Mouse (Mus musculus): Measurements from ENCODE around the gene AA986860. TPM values are rescaled to one million over a fixed set of nuclear protein-coding genes. Genes with fewer than 3 reads are reported as not detected.

Gene AA986860
- 10.8 and 14.0 TPM in 2 replicates for polyA plus RNA-seq (2012; rRNA removed)

GRCm38 (mm10) chr1:130731741-130732337, at the start of gene AA986860:
Gene AA986860, plus strand, starts transcription at chr1:130731976.

GRCm38 (mm10) chr1:130715561-130716217, 16.1 kb upstream of the AA986860 start, which contains the start of gene Gm29427:
Gene Gm29427, minus strand, starts transcription at chr1:130715799.

GRCm38 (mm10) chr1:130717291-130717871, 14.4 kb upstream of the AA986860 start, which contains the start of gene Yod1:
Gene Yod1, plus strand, starts transcription at chr1:130717327.

GRCm38 (mm10) chr1:130729153-130729552, 2.6 kb upstream of the AA986860 start, which contains the start of gene Pfkfb2:
Gene Pfkfb2, minus strand, starts transcription at chr1:130729253.

Other genes starting within 250 kb of the AA986860 start
- not detected in 2 replicates for gene Zp3r, start 102.4 kb upstream of the AA986860 start, polyA plus RNA-seq (2012; rRNA removed)
- gene C4bp, start 70.3 kb upstream of the AA986860 start, polyA plus RNA-seq (2012; rRNA removed), result 0.22 and 0.46 TPM in 2 replicates
- gene Gm29427, start 16.2 kb upstream of the AA986860 start, polyA plus RNA-seq (2012; rRNA removed), result not detected in 2 replicates
- 0.54 and 0.55 TPM in 2 replicates for gene Yod1, start 14.6 kb upstream of the AA986860 start, polyA plus RNA-seq (2012; rRNA removed)
- 1.6 and 2.4 TPM in 2 replicates for gene Pfkfb2, start 2.7 kb upstream of the AA986860 start, polyA plus RNA-seq (2012; rRNA removed)
- gene Fcamr, start 68.9 kb downstream of the AA986860 start, polyA plus RNA-seq (2012; rRNA removed), result 0.06 and 0.19 TPM in 2 replicates
- 4.1 and 8.9 TPM in 2 replicates for gene Pigr, start 94.7 kb downstream of the AA986860 start, polyA plus RNA-seq (2012; rRNA removed)
- gene Fcmr, start 133.7 kb downstream of the AA986860 start, polyA plus RNA-seq (2012; rRNA removed), result 0.22 and 0.56 TPM in 2 replicates
- gene Il24, start 155.5 kb downstream of the AA986860 start, polyA plus RNA-seq (2012; rRNA removed), result not detected in 2 replicates
- not detected in 2 replicates for gene Il20, start 179.5 kb downstream of the AA986860 start, polyA plus RNA-seq (2012; rRNA removed)
- gene Il19, start 208.1 kb downstream of the AA986860 start, polyA plus RNA-seq (2012; rRNA removed), result not detected in 2 replicates

Measured in stomach, adult 2 months (tissue).